In the genomic region with DNA sequence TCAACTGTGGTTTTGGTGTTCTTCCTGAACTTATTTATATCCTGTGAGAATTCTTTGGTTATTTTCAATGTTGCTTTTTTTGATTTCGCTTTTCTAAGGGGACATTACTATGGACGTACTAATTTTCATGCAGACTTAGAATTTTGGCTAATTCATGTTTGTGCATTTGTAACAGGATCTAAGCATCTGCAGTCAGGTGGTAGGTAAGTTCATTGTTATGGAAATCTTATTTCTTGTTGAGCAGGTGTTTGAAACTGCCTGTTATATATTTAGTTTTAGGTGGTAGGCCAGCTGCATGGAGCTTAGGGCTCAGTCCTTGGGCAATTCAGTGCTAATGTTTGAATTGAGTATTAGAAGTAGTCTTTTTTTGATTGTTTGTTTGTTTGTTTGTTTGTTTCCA, we compare ENCODE assay signal across 22 mouse cellular contexts. TPM values are rescaled to one million over a fixed set of nuclear protein-coding genes. Genes with fewer than 3 reads are reported as not detected.
DNase-seq lines count a peak whose midpoint lies in the region; TF ChIP-seq lines count a peak whose summit lies in the region.
"Had no signal": no experiment of that assay in that cellular context is flagged by ENCODE, and none has a peak within 500 bp of the region (broad histone marks: within the 10 kb centered on the region; RNA-seq: fewer than 3 reads in every experiment).

No protein-coding gene starts in this region.

- dilution Hi-C loops in CH12.LX (cut with MboI; ENCODE audit: extremely low pct_ligation_motif_present, extremely low pct_unique_long_range_greater_than_20kb, low sequenced_read_pairs), result no loop called here

- no peaks in the 10 kb centered on the region for H3K27me3 ChIP-seq in CH12.LX (replicated peaks)
- H3K27me3 ChIP-seq: embryonic facial prominence, embryonic 12.5 days; forebrain, embryonic 13.5 days; forebrain, embryonic 15.5 days had no signal

- H3K27ac ChIP-seq in CH12.LX (ENCODE audit: insufficient read depth, low read depth), result no peak overlapping the region
- H3K27ac ChIP-seq: embryonic facial prominence, embryonic 10.5 days; embryonic facial prominence, embryonic 12.5 days; forebrain, embryonic 13.5 days; forebrain, embryonic 15.5 days had no signal

- in situ Hi-C loops in CH12.LX (cut with MboI; ENCODE audit: low pct_ligation_motif_present, low pct_unique_long_range_greater_than_20kb, low sequenced_read_pairs), result no loop called here

- H3K9ac ChIP-seq in CH12.LX (ENCODE audit: insufficient read depth, low read depth), result no peak overlapping the region
- H3K9ac ChIP-seq: embryonic facial prominence, embryonic 12.5 days; forebrain, embryonic 13.5 days; forebrain, embryonic 15.5 days; forebrain, postnatal 0 days had no signal

- no peaks in the 10 kb centered on the region for H3K79me2 ChIP-seq in CH12.LX (replicated peaks; ENCODE audit: control insufficient read depth, extremely low read depth, insufficient read depth, poor library complexity, severe bottlenecking)

- no peak for TF ChIP-seq RAD21 in CH12.LX (IDR thresholded peaks at IDR 0.05; ENCODE audit: low read depth, low read length)

- H3K4me3 ChIP-seq in CH12.LX (replicated peaks in 1 of 3; ENCODE audit: low read depth in 2 of 3, low read length in 2 of 3, poor library complexity in 1 of 3), result no peak overlapping the region
- H3K4me3 ChIP-seq: embryonic facial prominence, embryonic 10.5 days; embryonic facial prominence, embryonic 12.5 days; forebrain, embryonic 13.5 days; forebrain, embryonic 15.5 days had no signal

- H3K9me3 ChIP-seq in CH12.LX (replicated peaks; ENCODE audit: low read length), result no peaks in the 10 kb centered on the region
- H3K9me3 ChIP-seq: embryonic facial prominence, embryonic 10.5 days; embryonic facial prominence, embryonic 12.5 days; forebrain, embryonic 13.5 days; forebrain, embryonic 15.5 days had no signal

- TF ChIP-seq EP300 in CH12.LX (IDR thresholded peaks at IDR 0.05; ENCODE audit: low read length), result peak; percentile 89

- H3K4me2 ChIP-seq in CH12.LX (ENCODE audit: insufficient read depth, low read depth, poor library complexity, severe bottlenecking), result peak overlapping the region; percentile 29; the same call in 1 of the 2 replicates
- H3K4me2 ChIP-seq: embryonic facial prominence, embryonic 12.5 days; forebrain, embryonic 13.5 days; forebrain, embryonic 15.5 days had no signal

- peaks cover 6 to 25% of the 10 kb centered on the region in 2 experiments; a peak in 3 of 4 replicates for H3K4me1 ChIP-seq in CH12.LX (ENCODE audit: control insufficient read depth in 1 of 2, insufficient read depth in 2 of 2)
- H3K4me1 ChIP-seq: embryonic facial prominence, embryonic 10.5 days; embryonic facial prominence, embryonic 12.5 days; forebrain, embryonic 13.5 days; forebrain, embryonic 15.5 days had no signal

- TF ChIP-seq POLR2A in CH12.LX (IDR thresholded peaks at IDR 0.05; ENCODE audit: low read depth, low read length), result no peak

- DNase-seq in spleen, postnatal 36 days (ENCODE audit: low spot score in 2 of 2), result peak; percentile 45 to 49
- no peak for DNase-seq in spleen, postnatal 4 days (ENCODE audit: low spot score in 2 of 2)
- peak; percentile 26 for DNase-seq in thymus, postnatal 0 days (ENCODE audit: low spot score)
- DNase-seq in thymus, adult 18-20 months, result no peak
- DNase-seq in CH12.LX (ENCODE audit: extremely low read depth), result peak; percentile 57
- no peak for DNase-seq in adrenal gland, postnatal 10 days
- DNase-seq in kidney, postnatal 14 days, result no peak
- DNase-seq: adrenal gland, adult 2 months; adrenal gland, postnatal 14 days; adrenal gland, postnatal 36 days; B cell, adult 2 months; cerebellum, adult 11-12 months; cerebellum, adult 2 months; cerebellum, adult 9-10 months; cerebellum, postnatal 10 days; cerebellum, postnatal 25 days; forebrain, postnatal 0 days had no signal

- H3K36me3 ChIP-seq in CH12.LX (replicated peaks in 1 of 2; ENCODE audit: control insufficient read depth in 1 of 2, insufficient read depth in 1 of 2, low read length in 1 of 2), result no peaks in the 10 kb centered on the region
- H3K36me3 ChIP-seq: embryonic facial prominence, embryonic 10.5 days; embryonic facial prominence, embryonic 12.5 days; forebrain, embryonic 15.5 days had no signal

- TF ChIP-seq CTCF in CH12.LX (conservative IDR thresholded peaks at IDR 0.05 in 1 of 2, IDR thresholded peaks at IDR 0.05 in 1 of 2; ENCODE audit: low read depth in 2 of 2, low read length in 2 of 2), result no peak

TF ChIP-seq in CH12.LX, 34 proteins besides CTCF, POLR2A, EP300 and RAD21:
- no peak for TF ChIP-seq RCOR1 (conservative IDR thresholded peaks at IDR 0.05; ENCODE audit: low read depth, low read length)
- peak; percentile 52; the same call in 1 of the 2 replicates for TF ChIP-seq BHLHE40 (IDR thresholded peaks at IDR 0.05; ENCODE audit: low read depth, low read length)
- TF ChIP-seq KAT2A (IDR thresholded peaks at IDR 0.05; ENCODE audit: insufficient replicate concordance, low read length), result 0 out of 2 replicates have a peak, but pooled peaks have one; percentile 17
- no peak for TF ChIP-seq E2F4 (IDR thresholded peaks at IDR 0.05; ENCODE audit: insufficient replicate concordance, low read depth, low read length)
- TF ChIP-seq MYC (IDR thresholded peaks at IDR 0.05; ENCODE audit: low read depth, low read length), result peak; percentile 70
- TF ChIP-seq CHD1 (IDR thresholded peaks at IDR 0.05; ENCODE audit: low read depth, low read length), result 0 out of 2 replicates have a peak, but pooled peaks have one; percentile 38
- TF ChIP-seq ELF1 (IDR thresholded peaks at IDR 0.05; ENCODE audit: low read depth, low read length), result no peak
- peak; percentile 63 for TF ChIP-seq JUND (conservative IDR thresholded peaks at IDR 0.05; ENCODE audit: low read depth, low read length)
- no peak for TF ChIP-seq ZKSCAN1 (IDR thresholded peaks at IDR 0.05; ENCODE audit: borderline replicate concordance, low read depth, low read length)
- TF ChIP-seq MEF2A (IDR thresholded peaks at IDR 0.05; ENCODE audit: borderline replicate concordance, low read depth, low read length), result peak; percentile 92
- peak; percentile 39 for TF ChIP-seq ZNF384 (IDR thresholded peaks at IDR 0.05; ENCODE audit: low read depth, low read length)
- no peak; the same call in 1 of the 2 replicates for TF ChIP-seq MAX (IDR thresholded peaks at IDR 0.05; ENCODE audit: low read length)
- peak; percentile 71; the same call in 1 of the 2 replicates for TF ChIP-seq IRF4 (IDR thresholded peaks at IDR 0.05; ENCODE audit: low read depth, low read length)
- TF ChIP-seq MAFK (IDR thresholded peaks at IDR 0.05; ENCODE audit: insufficient replicate concordance, low read length), result peak; percentile 54
- TF ChIP-seq GABPA (IDR thresholded peaks at IDR 0.05; ENCODE audit: insufficient replicate concordance, low read depth, low read length), result no peak
- TF ChIP-seq TBP (conservative IDR thresholded peaks at IDR 0.05; ENCODE audit: low read depth, low read length), result no peak
- no peak for TF ChIP-seq USF2 (conservative IDR thresholded peaks at IDR 0.05; ENCODE audit: low read depth, low read length)
- TF ChIP-seq SMC3 (IDR thresholded peaks at IDR 0.05; ENCODE audit: low read depth, low read length), result no peak
- TF ChIP-seq POLR2AphosphoS2 (IDR thresholded peaks at IDR 0.05; ENCODE audit: low read depth, low read length), result no peak
- peak; percentile 93 for TF ChIP-seq TCF12 (IDR thresholded peaks at IDR 0.05; ENCODE audit: low read depth, low read length)
- TF ChIP-seq CHD2 (IDR thresholded peaks at IDR 0.05; ENCODE audit: low read length), result peak; percentile 47; the same call in 1 of the 2 replicates
- TF ChIP-seq HCFC1 (IDR thresholded peaks at IDR 0.05; ENCODE audit: low read depth, low read length), result no peak
- peak; percentile 61 for TF ChIP-seq ETS1 (conservative IDR thresholded peaks at IDR 0.05; ENCODE audit: low read depth, low read length)
- TF ChIP-seq ZC3H11A (IDR thresholded peaks at IDR 0.05; ENCODE audit: low read depth, low read length), result no peak
- no peak for TF ChIP-seq ZMIZ1 (IDR thresholded peaks at IDR 0.05; ENCODE audit: low read depth, low read length)
- no peak for TF ChIP-seq NELFE (IDR thresholded peaks at IDR 0.05; ENCODE audit: low read depth, low read length)
- TF ChIP-seq UBTF (IDR thresholded peaks at IDR 0.05; ENCODE audit: low read depth, low read length), result no peak
- no peak for TF ChIP-seq MAZ (IDR thresholded peaks at IDR 0.05; ENCODE audit: low read depth, low read length)
- no peak for TF ChIP-seq USF1 (IDR thresholded peaks at IDR 0.05; ENCODE audit: low read depth, low read length)
- peak; percentile 41 for TF ChIP-seq JUN (IDR thresholded peaks at IDR 0.05; ENCODE audit: insufficient read depth, low read depth, low read length)
- TF ChIP-seq PAX5 (IDR thresholded peaks at IDR 0.05; ENCODE audit: low read length), result no peak
- no peak for TF ChIP-seq NRF1 (IDR thresholded peaks at IDR 0.05; ENCODE audit: low read depth, low read length)
- TF ChIP-seq SIN3A (IDR thresholded peaks at IDR 0.05; ENCODE audit: low read length), result peak; percentile 79; the same call in 1 of the 2 replicates
- no peak for TF ChIP-seq MXI1 (IDR thresholded peaks at IDR 0.05; ENCODE audit: low read depth, low read length)

RNA-seq across cellular contexts. Expression of gene Clec2d, which starts 13.0 kb away (rescaled TPM):
- 2.9 and 3.1 TPM in 2 replicates for polyA plus RNA-seq in thymus, postnatal 0 days (2015; fragmentation: Nextera tagmentation; extraction: Ambion mirVana)
- 50.7 and 53.4 TPM in 2 replicates for total RNA-seq in CH12.LX (2012; rRNA removed)
- total RNA-seq in CH12.LX (2014; rRNA removed), result 19.7 and 25.9 TPM in 2 replicates
- 5.1 and 6.0 TPM in 2 replicates for polyA plus RNA-seq in CH12.LX (2012; ENCODE audit: insufficient read length, low read depth)
- total RNA-seq in adrenal gland, postnatal 10 days (2021), result 10 to 100 TPM; 78.5 to 78.6 TPM
- polyA plus RNA-seq: embryonic facial prominence, embryonic 10.5 days; forebrain, embryonic 11.5 days; forebrain, embryonic 13.5 days; forebrain, postnatal 0 days had no signal

Comparison
In these comparisons a context has a peak if more than half of its experiments do, and no peak if none do; other contexts are left out.
1. DNase-seq: peak in spleen, postnatal 36 days (2 of 2), thymus, postnatal 0 days (single experiment) and CH12.LX (single experiment); none in spleen, postnatal 4 days (0 of 2), thymus, adult 18-20 months (0 of 2), adrenal gland, postnatal 10 days (single experiment) and kidney, postnatal 14 days (single experiment).